Mouse (Mus musculus) midbrain, embryonic 16.5 days (tissue): ENCODE measurements around the gene Gcc2. TPM values are rescaled to one million over a fixed set of nuclear protein-coding genes. Genes with fewer than 3 reads are reported as not detected.
A peak's percentile ranks its signal among the peaks of the same experiment; 100 is the strongest.

Source experiments
- ATAC-seq: fragments of 200-750 bp; cut with Nextera tagmentation; 2 replicates; pipeline ENCODE4 v1.8.0; 2017; ENCODE audit warnings: moderate TSS enrichment
- H3K27ac ChIP-seq: fragments of 300-500 bp; sonication (generic); 2 replicates; pipeline ENCODE4 v1.5.1; 2014; ENCODE audit warnings: mild to moderate bottlenecking, low read length, mixed read lengths
- H3K27me3 ChIP-seq: fragments of 300-500 bp; sonication (generic); 2 replicates; pipeline ENCODE4 v1.6.1; 2014; ENCODE audit warnings: low read depth, low read length, mixed read lengths; ENCODE audit not compliant: control insufficient read depth, insufficient read depth
- H3K36me3 ChIP-seq: fragments of 300-500 bp; sonication (generic); 2 replicates; pipeline ENCODE4 v1.6.1; 2014; ENCODE audit warnings: mild to moderate bottlenecking, low read length, moderate library complexity, mixed read lengths; ENCODE audit not compliant: control insufficient read depth, insufficient read depth
- H3K4me1 ChIP-seq: fragments of 300-500 bp; sonication (generic); 2 replicates; pipeline ENCODE4 v1.6.1; 2014; ENCODE audit warnings: mild to moderate bottlenecking, low read length, mixed read lengths; ENCODE audit not compliant: control insufficient read depth, insufficient read depth
- H3K4me2 ChIP-seq: fragments of 300-500 bp; sonication (generic); 2 replicates; pipeline ENCODE4 v1.6.1; 2014; ENCODE audit warnings: mild to moderate bottlenecking, low read length, mixed read lengths
- H3K4me3 ChIP-seq: fragments of 300-500 bp; sonication (generic); 2 replicates; pipeline ENCODE4 v1.5.1; 2014; ENCODE audit warnings: low read depth, mild to moderate bottlenecking, low read length, moderate library complexity, mixed read lengths
- H3K9ac ChIP-seq: fragments of 300-500 bp; sonication (generic); 2 replicates; pipeline ENCODE4 v1.6.1; 2014; ENCODE audit warnings: low read depth, low read length, mixed read lengths
- H3K9me3 ChIP-seq: fragments of 300-500 bp; sonication (generic); replicated peaks from 2 replicates; pipeline ENCODE4 v1.6.1; 2014; ENCODE audit warnings: mild to moderate bottlenecking, low read length, mixed read lengths; ENCODE audit not compliant: control insufficient read depth, poor library complexity, severe bottlenecking
- WGBS: fragments of 180-500 bp; shearing (Covaris S2); extraction: QIAGEN DNeasy Blood & Tissue Kit; methylation state at CpG from one replicate; pipeline ENCODE4 v1.1.7; 2014; 5-methylcytosine and 5-hydroxymethylcytosine counted together
- polyA plus RNA-seq: library from polyadenylated mRNA; unstranded; fragments of >200 nt; fragmentation: Nextera tagmentation; extraction: Ambion mirVana; gene quantifications from 2 replicates; pipeline ENCODE4 v1.2.1, GENCODE M21; 2015

The Gcc2 gene
- 79.5 and 90.5 TPM in 2 replicates for polyA plus RNA-seq

- H3K9ac ChIP-seq, result peak within 1 kb of the TSS; percentile 87
- H3K27ac ChIP-seq, result peak within 1 kb of the TSS; percentile 84
- no peaks in the 10 kb centered on the region for H3K27me3 ChIP-seq
- peaks cover 18% of the 10 kb centered on the region for H3K4me1 ChIP-seq
- peaks cover 8% of the 10 kb centered on the region; the same call in 1 of the 2 replicates for H3K36me3 ChIP-seq
- peak within 1 kb of the TSS; percentile 85 for H3K4me3 ChIP-seq
- H3K9me3 ChIP-seq, result no peaks in the 10 kb centered on the region
- peak within 1 kb of the TSS; percentile 72 for H3K4me2 ChIP-seq
- WGBS, result under 1% methylated on average over 50 of the region's 58 CpGs
- peak; percentile 100 for ATAC-seq
These were observed at the start of gene Gcc2 for GRCm38 (mm10) chr10:58255213-58255892. TSS of gene Gcc2 (plus strand) at chr10:58255497.

GRCm38 (mm10) chr10:58205986-58206385 lies 49.3 kb upstream of the Gcc2 start:
- H3K4me1 ChIP-seq, result no peaks in the 10 kb centered on the region
- H3K27me3 ChIP-seq, result no peaks in the 10 kb centered on the region
- 41% methylated on average over 1 of the region's 1 CpGs for WGBS
- H3K9ac ChIP-seq, result no peak overlapping the region
- ATAC-seq, result no peak
- no peak overlapping the region for H3K4me3 ChIP-seq
- no peak overlapping the region for H3K27ac ChIP-seq
- no peak overlapping the region for H3K4me2 ChIP-seq
- H3K36me3 ChIP-seq, result no peaks in the 10 kb centered on the region
- peaks cover 3% of the 10 kb centered on the region for H3K9me3 ChIP-seq

- no peak overlapping the region for H3K9ac ChIP-seq
- no peak overlapping the region for H3K27ac ChIP-seq
- no peaks in the 10 kb centered on the region for H3K4me1 ChIP-seq
- no peaks in the 10 kb centered on the region for H3K36me3 ChIP-seq
- WGBS, result 89% methylated on average over 4 of the region's 4 CpGs
- H3K27me3 ChIP-seq, result no peaks in the 10 kb centered on the region
- ATAC-seq, result no peak
- H3K4me2 ChIP-seq, result no peak overlapping the region
- no peak overlapping the region for H3K4me3 ChIP-seq
- peaks cover 3% of the 10 kb centered on the region for H3K9me3 ChIP-seq
These were observed 48.5 kb upstream of the Gcc2 start for GRCm38 (mm10) chr10:58206639-58207404.

GRCm38 (mm10) chr10:58209710-58210467 lies 45.4 kb upstream of the Gcc2 start:
- WGBS, result 67% methylated on average over 2 of the region's 2 CpGs
- Histone ChIP-seq H3K27me3 (no peaks in the 10 kb centered on the region), H3K4me3 (no peak overlapping the region), H3K27ac (no peak overlapping the region), H3K4me1 (no peaks in the 10 kb centered on the region), H3K4me2 (no peak overlapping the region), H3K9me3 (peaks cover 3% of the 10 kb centered on the region), H3K36me3 (no peaks in the 10 kb centered on the region), H3K9ac (no peak overlapping the region)
- no peak for ATAC-seq

GRCm38 (mm10) chr10:58210514-58210913 lies 44.8 kb upstream of the Gcc2 start:
- Histone ChIP-seq H3K27me3 (no peaks in the 10 kb centered on the region), H3K27ac (no peak overlapping the region), H3K4me3 (no peak overlapping the region), H3K4me1 (no peaks in the 10 kb centered on the region), H3K9ac (no peak overlapping the region), H3K36me3 (no peaks in the 10 kb centered on the region), H3K4me2 (no peak overlapping the region), H3K9me3 (peaks cover 3% of the 10 kb centered on the region)
- no peak for ATAC-seq
- 82% methylated on average over 1 of the region's 1 CpGs for WGBS

GRCm38 (mm10) chr10:58211213-58211612 lies 44.1 kb upstream of the Gcc2 start:
- no peaks in the 10 kb centered on the region for H3K36me3 ChIP-seq
- peaks cover 3% of the 10 kb centered on the region for H3K9me3 ChIP-seq
- 91% methylated on average over 2 of the region's 2 CpGs for WGBS
- no peaks in the 10 kb centered on the region for H3K4me1 ChIP-seq
- H3K4me2 ChIP-seq, result no peak overlapping the region
- no peak overlapping the region for H3K9ac ChIP-seq
- no peak overlapping the region for H3K4me3 ChIP-seq
- H3K27ac ChIP-seq, result no peak overlapping the region
- H3K27me3 ChIP-seq, result no peaks in the 10 kb centered on the region
- ATAC-seq, result no peak

GRCm38 (mm10) chr10:58212230-58212629 lies 43.1 kb upstream of the Gcc2 start:
- Histone ChIP-seq H3K9me3 (no peaks in the 10 kb centered on the region; the same call in 1 of the 2 replicates), H3K9ac (no peak overlapping the region), H3K4me1 (no peaks in the 10 kb centered on the region), H3K27me3 (no peaks in the 10 kb centered on the region), H3K27ac (no peak overlapping the region), H3K36me3 (no peaks in the 10 kb centered on the region), H3K4me3 (no peak overlapping the region), H3K4me2 (no peak overlapping the region)
- no peak for ATAC-seq
- WGBS, result 77% methylated on average over 7 of the region's 7 CpGs

- Histone ChIP-seq H3K4me3 (no peak overlapping the region), H3K27me3 (no peaks in the 10 kb centered on the region), H3K9me3 (no peaks in the 10 kb centered on the region; the same call in none of the 2 replicates), H3K36me3 (no peaks in the 10 kb centered on the region), H3K4me2 (no peak overlapping the region), H3K27ac (no peak overlapping the region), H3K4me1 (no peaks in the 10 kb centered on the region), H3K9ac (no peak overlapping the region)
- ATAC-seq, result no peak
These were observed 40.8 kb upstream of the Gcc2 start for GRCm38 (mm10) chr10:58214497-58214896.
